31 mouse cellular contexts compared by ENCODE assay signal in the genomic region with DNA sequence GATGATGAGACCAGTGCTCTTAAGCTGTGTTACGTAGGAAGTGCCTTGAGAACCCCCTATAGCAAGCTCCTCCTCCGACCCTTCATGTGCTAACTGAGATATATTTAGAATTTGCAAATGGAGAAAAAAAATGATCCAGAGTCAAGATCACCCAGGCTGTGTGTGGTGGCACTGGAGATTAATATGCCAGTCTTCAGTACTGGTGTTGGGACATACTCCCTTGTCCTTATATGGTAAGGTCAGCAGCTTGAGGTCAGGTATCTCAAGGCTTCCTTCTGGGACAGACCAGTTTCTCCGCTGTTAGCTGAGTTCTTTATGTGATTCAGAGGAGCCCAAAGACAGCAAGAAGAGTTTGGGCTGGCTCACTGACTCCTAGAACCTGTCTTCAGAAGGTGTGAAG.
"Had no signal": no experiment of that assay in that cellular context is flagged by ENCODE, and none has a peak within 500 bp of the region (broad histone marks: within the 10 kb centered on the region; RNA-seq: fewer than 3 reads in every experiment).

No protein-coding gene starts in this region.

- H3K4me3 ChIP-seq: left cerebral cortex, adult 2 months; limb, embryonic 10.5 days; limb, embryonic 12.5 days; limb, embryonic 13.5 days; limb, embryonic 15.5 days; liver, embryonic 12.5 days; liver, embryonic 13.5 days; liver, embryonic 15.5 days; lung, embryonic 15.5 days; megakaryocyte, embryonic 14.5 days; midbrain, embryonic 10.5 days; midbrain, embryonic 12.5 days; midbrain, embryonic 13.5 days; midbrain, embryonic 15.5 days; myocyte had no signal

- H3K27ac ChIP-seq: left cerebral cortex, adult 2 months; limb, embryonic 10.5 days; limb, embryonic 12.5 days; limb, embryonic 13.5 days; limb, embryonic 15.5 days; liver, embryonic 12.5 days; liver, embryonic 13.5 days; liver, embryonic 14.5 days; liver, embryonic 15.5 days; lung, embryonic 15.5 days; macrophage; midbrain, embryonic 10.5 days; midbrain, embryonic 12.5 days; midbrain, embryonic 13.5 days; midbrain, embryonic 15.5 days had no signal

- H3K36me3 ChIP-seq: limb, embryonic 10.5 days; limb, embryonic 12.5 days; limb, embryonic 13.5 days; limb, embryonic 15.5 days; liver, embryonic 12.5 days; liver, embryonic 13.5 days; liver, embryonic 15.5 days; lung, embryonic 15.5 days; midbrain, embryonic 10.5 days; midbrain, embryonic 12.5 days; midbrain, embryonic 13.5 days; midbrain, embryonic 15.5 days had no signal

- H3K27me3 ChIP-seq: limb, embryonic 12.5 days; limb, embryonic 15.5 days; liver, embryonic 12.5 days; liver, embryonic 13.5 days; liver, embryonic 15.5 days; lung, embryonic 15.5 days; megakaryocyte, embryonic 14.5 days; midbrain, embryonic 12.5 days; midbrain, embryonic 13.5 days; midbrain, embryonic 15.5 days had no signal

- H3K9ac ChIP-seq: limb, embryonic 12.5 days; limb, embryonic 13.5 days; limb, embryonic 15.5 days; liver, embryonic 12.5 days; liver, embryonic 13.5 days; liver, embryonic 14.5 days; liver, embryonic 15.5 days; liver, postnatal 0 days; lung, embryonic 14.5 days; lung, embryonic 15.5 days; midbrain, embryonic 12.5 days; midbrain, embryonic 13.5 days; midbrain, embryonic 15.5 days had no signal

- ATAC-seq: liver, embryonic 12.5 days; liver, postnatal 0 days; lung, postnatal 0 days; midbrain, embryonic 13.5 days; midbrain, embryonic 15.5 days; midbrain, embryonic 16.5 days had no signal

- H3K4me1 ChIP-seq: limb, embryonic 12.5 days; limb, embryonic 13.5 days; limb, embryonic 15.5 days; liver, embryonic 12.5 days; liver, embryonic 13.5 days; liver, embryonic 15.5 days; lung, embryonic 15.5 days; megakaryocyte, embryonic 14.5 days had no signal

- H3K4me2 ChIP-seq: limb, embryonic 12.5 days; limb, embryonic 13.5 days; limb, embryonic 15.5 days; liver, embryonic 12.5 days; liver, embryonic 13.5 days; liver, embryonic 15.5 days; lung, embryonic 14.5 days; lung, embryonic 15.5 days; midbrain, embryonic 11.5 days; midbrain, embryonic 12.5 days; midbrain, embryonic 13.5 days; midbrain, embryonic 15.5 days had no signal

- DNase-seq: left cerebral cortex, postnatal 4 days; liver; liver, embryonic 13.5 days; liver, postnatal 0 days; lung, adult 18-20 months; lung, adult 2 months; lung, embryonic 14.5 days; lung, postnatal 10 days; lung, postnatal 14 days; lung, postnatal 36 days; lung, postnatal 4 days; midbrain, embryonic 14.5 days had no signal

- H3K9me3 ChIP-seq: limb, embryonic 10.5 days; limb, embryonic 12.5 days; limb, embryonic 13.5 days; limb, embryonic 15.5 days; liver, embryonic 12.5 days; liver, embryonic 13.5 days; liver, embryonic 15.5 days; lung, embryonic 15.5 days; megakaryocyte, embryonic 14.5 days; midbrain, embryonic 10.5 days; midbrain, embryonic 12.5 days; midbrain, embryonic 13.5 days; midbrain, embryonic 15.5 days had no signal
